ENCODE assay signal across 16 mouse cellular contexts in genomic region chr16:87657291-87657690, GRCm38 (mm10).
"Had no signal": no experiment of that assay in that cellular context is flagged by ENCODE, and none has a peak within 500 bp of the region (broad histone marks: within the 10 kb centered on the region; RNA-seq: fewer than 3 reads in every experiment).

No protein-coding gene starts in this region.

- ATAC-seq: liver, postnatal 0 days; lung, postnatal 0 days; midbrain, embryonic 16.5 days had no signal

- H3K4me3 ChIP-seq: liver, embryonic 15.5 days; lung, embryonic 15.5 days; midbrain, embryonic 10.5 days; midbrain, embryonic 12.5 days; myocyte; neural tube, embryonic 12.5 days; stomach, embryonic 15.5 days had no signal

- H3K27ac ChIP-seq: liver, embryonic 15.5 days; lung, embryonic 15.5 days; midbrain, embryonic 10.5 days; midbrain, embryonic 12.5 days; neural tube, embryonic 12.5 days; stomach, embryonic 15.5 days; stomach, postnatal 0 days had no signal

- DNase-seq: liver, postnatal 0 days; lung, adult 2 months; lung, postnatal 4 days; midbrain, embryonic 14.5 days; right cerebral cortex, postnatal 14 days; thymus, adult 18-20 months had no signal
